ENCODE assay signal across 19 mouse cellular contexts in genomic region chr14:25448471-25448870, GRCm38 (mm10). TPM values are rescaled to one million over a fixed set of nuclear protein-coding genes. Genes with fewer than 3 reads are reported as not detected.
DNase-seq lines count a peak whose midpoint lies in the region; ATAC-seq and TF ChIP-seq lines count a peak whose summit lies in the region.
"Had no signal": no experiment of that assay in that cellular context is flagged by ENCODE, and none has a peak within 500 bp of the region (broad histone marks: within the 10 kb centered on the region; RNA-seq: fewer than 3 reads in every experiment).

No protein-coding gene starts in this region.

- H3K4me1 ChIP-seq in midbrain, embryonic 11.5 days (ENCODE audit: control insufficient read depth, insufficient read depth, low read length): peaks cover 11% of the 10 kb centered on the region
- no peaks in the 10 kb centered on the region for H3K4me1 ChIP-seq in midbrain, postnatal 0 days (ENCODE audit: insufficient read depth, low read length)
- H3K4me1 ChIP-seq in E14TG2a.4 (replicated peaks; ENCODE audit: low read depth, low read length) (peaks cover 33% of the 10 kb centered on the region), ES-E14 (ENCODE audit: control insufficient read depth in 2 of 2, insufficient read depth in 2 of 2, low read length in 2 of 2, poor library complexity in 1 of 2) (peaks cover 0 to 15% of the 10 kb centered on the region in 2 experiments; a peak in 2 of 4 replicates)

- in situ Hi-C loops in ES-E14 (cut with MboI; ENCODE audit: low sequenced_read_pairs in 2 of 2, unreplicated experiment in 2 of 2): no loop called here

- H3K4me2 ChIP-seq in midbrain, embryonic 11.5 days: no peak overlapping the region
- no peak overlapping the region for H3K4me2 ChIP-seq in midbrain, postnatal 0 days (ENCODE audit: low read depth, low read length, poor library complexity, severe bottlenecking)
- H3K4me2 ChIP-seq: forebrain, embryonic 12.5 days; hindbrain, embryonic 12.5 days; kidney, embryonic 15.5 days; lung, embryonic 14.5 days; stomach, embryonic 15.5 days had no signal

- no peak for TF ChIP-seq CTCF in midbrain, postnatal 0 days (IDR thresholded peaks at IDR 0.05)
- TF ChIP-seq CTCF in E14TG2a.4 (conservative IDR thresholded peaks at IDR 0.05; ENCODE audit: low read length): no peak

- no peaks in the 10 kb centered on the region for H3K36me3 ChIP-seq in midbrain, embryonic 11.5 days (ENCODE audit: control insufficient read depth, insufficient read depth, low read length)
- no peaks in the 10 kb centered on the region for H3K36me3 ChIP-seq in midbrain, postnatal 0 days (ENCODE audit: insufficient read depth, low read length)
- H3K36me3 ChIP-seq in E14TG2a.4 (ENCODE audit: insufficient read depth, low read length): no peaks in the 10 kb centered on the region
- H3K36me3 ChIP-seq in ES-E14 (ENCODE audit: control insufficient read depth, insufficient read depth, low read length, poor library complexity, severe bottlenecking): no peaks in the 10 kb centered on the region
- H3K36me3 ChIP-seq: forebrain, embryonic 12.5 days; hindbrain, embryonic 12.5 days; kidney, embryonic 15.5 days; stomach, embryonic 15.5 days had no signal

- 30% methylated on average over 2 of the region's 2 CpGs for WGBS in midbrain, embryonic 11.5 days
- 59% methylated on average over 2 of the region's 2 CpGs for WGBS in midbrain, postnatal 0 days

- peak; percentile 80 for DNase-seq in heart, adult 11 months
- no peak for DNase-seq in heart, adult 18-20 months
- DNase-seq in midbrain, embryonic 11.5 days (ENCODE audit: low spot score, missing footprints): no peak
- no peak for DNase-seq in midbrain, postnatal 0 days (ENCODE audit: low spot score)
- DNase-seq in ES-E14 (ENCODE audit: low read depth, low spot score): peak; percentile 63
- DNase-seq in urinary bladder, adult 2 months (ENCODE audit: low spot score): no peak
- DNase-seq: cerebellum, adult 11 months; cerebellum, postnatal 10 days; gastrocnemius, postnatal 25 days; kidney, adult 11 months; layer of hippocampus, adult 9-11 months; lung, embryonic 14.5 days had no signal

- no peak overlapping the region; the same call in 1 of the 2 replicates for H3K27ac ChIP-seq in midbrain, embryonic 11.5 days (ENCODE audit: low read depth, low read length)
- no peak overlapping the region for H3K27ac ChIP-seq in midbrain, postnatal 0 days (ENCODE audit: low read depth, low read length)
- H3K27ac ChIP-seq in ES-E14 (ENCODE audit: insufficient read depth, low read depth, low read length, poor library complexity, severe bottlenecking): no peak overlapping the region
- H3K27ac ChIP-seq: forebrain, embryonic 12.5 days; hindbrain, embryonic 12.5 days; kidney, embryonic 15.5 days; left cerebral cortex, adult 2 months; liver, embryonic 14.5 days; stomach, embryonic 15.5 days had no signal

- no peaks in the 10 kb centered on the region for H3K27me3 ChIP-seq in midbrain, embryonic 11.5 days (ENCODE audit: control insufficient read depth, insufficient read depth, low read length)
- no peaks in the 10 kb centered on the region for H3K27me3 ChIP-seq in midbrain, postnatal 0 days (ENCODE audit: insufficient read depth, low read length)
- H3K27me3 ChIP-seq in E14TG2a.4 (ENCODE audit: insufficient read depth, low read length): peaks cover 75% of the 10 kb centered on the region
- H3K27me3 ChIP-seq: hindbrain, embryonic 12.5 days; kidney, embryonic 15.5 days; stomach, embryonic 15.5 days had no signal

- H3K4me3 ChIP-seq in midbrain, embryonic 11.5 days (ENCODE audit: low read depth, low read length): no peak overlapping the region
- no peak overlapping the region for H3K4me3 ChIP-seq in midbrain, postnatal 0 days (ENCODE audit: low read depth, low read length)
- H3K4me3 ChIP-seq in E14TG2a.4 (replicated peaks; ENCODE audit: low read length) (0 out of 2 replicates have a peak overlapping the region, but pooled peaks have one; percentile 10), ES-E14 (ENCODE audit: insufficient read depth in 1 of 2, low read depth in 1 of 2, low read length in 2 of 2, poor library complexity in 1 of 2, severe bottlenecking in 1 of 2) (no peak overlapping the region)
- H3K4me3 ChIP-seq: forebrain, embryonic 12.5 days; hindbrain, embryonic 12.5 days; kidney, embryonic 15.5 days; left cerebral cortex, adult 2 months; stomach, embryonic 15.5 days had no signal

- peak; percentile 50; the same call in 1 of the 2 replicates for ATAC-seq in midbrain, embryonic 11.5 days (ENCODE audit: low FRiP score)
- no peak for ATAC-seq in midbrain, postnatal 0 days (ENCODE audit: low FRiP score)

- H3K9ac ChIP-seq in midbrain, embryonic 11.5 days (ENCODE audit: low read length): no peak overlapping the region
- no peak overlapping the region for H3K9ac ChIP-seq in midbrain, postnatal 0 days (replicated peaks; ENCODE audit: low read length, poor library complexity, severe bottlenecking)
- H3K9ac ChIP-seq in ES-E14 (ENCODE audit: insufficient read depth, low read depth, low read length, poor library complexity, severe bottlenecking): no peak overlapping the region
- H3K9ac ChIP-seq: forebrain, embryonic 12.5 days; hindbrain, embryonic 12.5 days; kidney, embryonic 15.5 days; liver, embryonic 14.5 days; lung, embryonic 14.5 days; stomach, embryonic 15.5 days had no signal

- H3K9me3 ChIP-seq in midbrain, embryonic 11.5 days (ENCODE audit: control insufficient read depth, low read length): no peaks in the 10 kb centered on the region
- H3K9me3 ChIP-seq in midbrain, postnatal 0 days (ENCODE audit: low read length): no peaks in the 10 kb centered on the region
- no peaks in the 10 kb centered on the region for H3K9me3 ChIP-seq in E14TG2a.4 (ENCODE audit: low read length)
- H3K9me3 ChIP-seq in ES-E14 (ENCODE audit: control insufficient read depth, insufficient read depth, low read depth, low read length): no peaks in the 10 kb centered on the region
- H3K9me3 ChIP-seq: forebrain, embryonic 12.5 days; hindbrain, embryonic 12.5 days; kidney, embryonic 15.5 days; stomach, embryonic 15.5 days had no signal

TF ChIP-seq in ES-E14, 5 proteins besides CTCF, POLR2A, EP300 and RAD21:
- TF ChIP-seq ZNF384 (IDR thresholded peaks at IDR 0.05; ENCODE audit: low read depth, low read length) (no peak), MAFK (IDR thresholded peaks at IDR 0.05; ENCODE audit: insufficient read depth, low read depth, low read length) (no peak), CHD2 (IDR thresholded peaks at IDR 0.05; ENCODE audit: low read depth, low read length) (no peak), ZC3H11A (IDR thresholded peaks at IDR 0.05; ENCODE audit: borderline replicate concordance, low read depth, low read length) (no peak), HCFC1 (IDR thresholded peaks at IDR 0.05; ENCODE audit: borderline replicate concordance, insufficient read depth, low read length) (no peak)

RNA-seq across cellular contexts. Expression of gene Zmiz1, which starts 10.5 kb away (rescaled TPM):
- 10 to 100 TPM; 32.5 to 38.5 TPM for total RNA-seq in heart, adult 18-20 months (2021)
- polyA plus RNA-seq in midbrain, embryonic 11.5 days (2014; fragmentation: Nextera tagmentation; extraction: Ambion mirVana): 47.7 and 51.5 TPM in 2 replicates
- 130 and 134 TPM in 2 replicates for total RNA-seq in midbrain, postnatal 0 days (2014; rRNA removed)
- polyA plus RNA-seq in midbrain, postnatal 0 days (2015; fragmentation: Nextera tagmentation; extraction: Ambion mirVana): 44.0 and 51.7 TPM in 2 replicates
- 10.5 and 16.9 TPM in 2 replicates for total RNA-seq in ES-E14 (2012; rRNA removed)
- polyA plus RNA-seq in urinary bladder, adult 2 months (2012; rRNA removed): 15.3 and 31.4 TPM in 2 replicates

Comparison
In these comparisons a context has a peak if more than half of its experiments do, and no peak if none do; other contexts are left out.
1. DNase-seq: peak in heart, adult 11 months (single experiment) and ES-E14 (single experiment); none in heart, adult 18-20 months (0 of 2), midbrain, embryonic 11.5 days (single experiment), midbrain, postnatal 0 days (single experiment) and urinary bladder, adult 2 months (single experiment).